Mouse (Mus musculus): ENCODE results near the gene Sorcs1. TPM values are rescaled to one million over a fixed set of nuclear protein-coding genes. Genes with fewer than 3 reads are reported as not detected.

Gene Sorcs1
- polyA plus RNA-seq, 1 experiment, result not detected

GRCm38 (mm10) chr19:50358561-50358960, 319.9 kb downstream of the Sorcs1 start:
- no peak overlapping the region for H3ac ChIP-seq (ENCODE audit: control insufficient read depth, insufficient read length)
- no peaks in the 10 kb centered on the region for H3K79me2 ChIP-seq (ENCODE audit: control insufficient read depth, insufficient read depth)
- H3K4me3 ChIP-seq, result no peak overlapping the region
- no peak overlapping the region for H3K4me2 ChIP-seq (ENCODE audit: low read depth)
- H3K36me3 ChIP-seq (ENCODE audit: control insufficient read depth, insufficient read depth), result no peaks in the 10 kb centered on the region
- TF ChIP-seq MAX (IDR thresholded peaks at IDR 0.05; ENCODE audit: low read depth) (no peak), MYOD1 (IDR thresholded peaks at IDR 0.05; ENCODE audit: control insufficient read depth in 1 of 3, insufficient read length in 2 of 3, low read depth in 2 of 3) (no peak), TCF3 (IDR thresholded peaks at IDR 0.05; ENCODE audit: insufficient read length, low read depth) (no peak), REST (IDR thresholded peaks at IDR 0.05; ENCODE audit: insufficient read depth, insufficient read length) (no peak), MYOG (IDR thresholded peaks at IDR 0.05; ENCODE audit: control insufficient read depth in 1 of 3, insufficient read depth in 1 of 3, insufficient read length in 2 of 3, low read depth in 2 of 3) (no peak), E2F4 (IDR thresholded peaks at IDR 0.05; ENCODE audit: insufficient read depth) (no peak), SRF (IDR thresholded peaks at IDR 0.05; ENCODE audit: control insufficient read depth, insufficient read length, low read depth) (no peak), POLR2A (IDR thresholded peaks at IDR 0.05; ENCODE audit: insufficient read length, low read depth) (no peak), TCF12 (IDR thresholded peaks at IDR 0.05; ENCODE audit: insufficient read depth, poor library complexity, severe bottlenecking) (no peak), USF1 (IDR thresholded peaks at IDR 0.05; ENCODE audit: low read depth) (no peak), CEBPB (IDR thresholded peaks at IDR 0.05; ENCODE audit: insufficient read depth, poor library complexity, severe bottlenecking) (no peak), POLR2AphosphoS2 (IDR thresholded peaks at IDR 0.05; ENCODE audit: insufficient read length, low read depth) (no peak)
- H3K27me3 ChIP-seq (ENCODE audit: control insufficient read depth, insufficient read depth, insufficient read length), result no peaks in the 10 kb centered on the region

GRCm38 (mm10) chr19:50339211-50339610, 339.2 kb downstream of the Sorcs1 start:
- no peak overlapping the region for H3ac ChIP-seq (ENCODE audit: control insufficient read depth, insufficient read length)
- no peaks in the 10 kb centered on the region for H3K36me3 ChIP-seq (ENCODE audit: control insufficient read depth, insufficient read depth)
- no peaks in the 10 kb centered on the region for H3K79me2 ChIP-seq (ENCODE audit: control insufficient read depth, insufficient read depth)
- no peaks in the 10 kb centered on the region for H3K27me3 ChIP-seq (ENCODE audit: control insufficient read depth, insufficient read depth, insufficient read length)
- no peak overlapping the region for H3K4me2 ChIP-seq (ENCODE audit: low read depth)
- H3K4me3 ChIP-seq, result no peak overlapping the region
- TF ChIP-seq REST (IDR thresholded peaks at IDR 0.05; ENCODE audit: insufficient read depth, insufficient read length) (no peak), CEBPB (IDR thresholded peaks at IDR 0.05; ENCODE audit: insufficient read depth, poor library complexity, severe bottlenecking) (no peak), MYOD1 (IDR thresholded peaks at IDR 0.05; ENCODE audit: control insufficient read depth in 1 of 3, insufficient read length in 2 of 3, low read depth in 2 of 3) (no peak), E2F4 (IDR thresholded peaks at IDR 0.05; ENCODE audit: insufficient read depth) (no peak), MYOG (IDR thresholded peaks at IDR 0.05; ENCODE audit: control insufficient read depth in 1 of 3, insufficient read depth in 1 of 3, insufficient read length in 2 of 3, low read depth in 2 of 3) (no peak), POLR2AphosphoS2 (IDR thresholded peaks at IDR 0.05; ENCODE audit: insufficient read length, low read depth) (no peak), TCF12 (IDR thresholded peaks at IDR 0.05; ENCODE audit: insufficient read depth, poor library complexity, severe bottlenecking) (no peak), POLR2A (IDR thresholded peaks at IDR 0.05; ENCODE audit: insufficient read length, low read depth) (no peak), MAX (IDR thresholded peaks at IDR 0.05; ENCODE audit: low read depth) (no peak), SRF (IDR thresholded peaks at IDR 0.05; ENCODE audit: control insufficient read depth, insufficient read length, low read depth) (no peak), TCF3 (IDR thresholded peaks at IDR 0.05; ENCODE audit: insufficient read length, low read depth) (no peak), USF1 (IDR thresholded peaks at IDR 0.05; ENCODE audit: low read depth) (no peak)

- Histone ChIP-seq H3K79me2 (ENCODE audit: control insufficient read depth, insufficient read depth) (no peaks in the 10 kb centered on the region), H3K4me3 (no peak overlapping the region), H3K4me2 (ENCODE audit: low read depth) (no peak overlapping the region), H3ac (ENCODE audit: control insufficient read depth, insufficient read length) (no peak overlapping the region), H3K27me3 (ENCODE audit: control insufficient read depth, insufficient read depth, insufficient read length) (no peaks in the 10 kb centered on the region), H3K36me3 (ENCODE audit: control insufficient read depth, insufficient read depth) (no peaks in the 10 kb centered on the region)
- no peak for TF ChIP-seq MAX (IDR thresholded peaks at IDR 0.05; ENCODE audit: low read depth)
- TF ChIP-seq USF1 (IDR thresholded peaks at IDR 0.05; ENCODE audit: low read depth), result no peak
- no peak for TF ChIP-seq SRF (IDR thresholded peaks at IDR 0.05; ENCODE audit: control insufficient read depth, insufficient read length, low read depth)
- TF ChIP-seq POLR2A (IDR thresholded peaks at IDR 0.05; ENCODE audit: insufficient read length, low read depth), result no peak
- no peak for TF ChIP-seq TCF3 (IDR thresholded peaks at IDR 0.05; ENCODE audit: insufficient read length, low read depth)
- TF ChIP-seq MYOD1 (IDR thresholded peaks at IDR 0.05; ENCODE audit: control insufficient read depth in 1 of 3, insufficient read length in 2 of 3, low read depth in 2 of 3), result no peak
- no peak for TF ChIP-seq CEBPB (IDR thresholded peaks at IDR 0.05; ENCODE audit: insufficient read depth, poor library complexity, severe bottlenecking)
- TF ChIP-seq REST (IDR thresholded peaks at IDR 0.05; ENCODE audit: insufficient read depth, insufficient read length), result no peak
- TF ChIP-seq POLR2AphosphoS2 (IDR thresholded peaks at IDR 0.05; ENCODE audit: insufficient read length, low read depth), result no peak
- no peak for TF ChIP-seq E2F4 (IDR thresholded peaks at IDR 0.05; ENCODE audit: insufficient read depth)
- TF ChIP-seq MYOG (IDR thresholded peaks at IDR 0.05; ENCODE audit: control insufficient read depth in 1 of 3, insufficient read depth in 1 of 3, insufficient read length in 2 of 3, low read depth in 2 of 3), result no peak
- no peak for TF ChIP-seq TCF12 (IDR thresholded peaks at IDR 0.05; ENCODE audit: insufficient read depth, poor library complexity, severe bottlenecking)
Measured at GRCm38 (mm10) chr19:50336751-50337150, 341.7 kb downstream of the Sorcs1 start.

GRCm38 (mm10) chr19:50331136-50331535, 347.3 kb downstream of the Sorcs1 start:
- Histone ChIP-seq H3K4me3 (no peak overlapping the region), H3K27me3 (ENCODE audit: control insufficient read depth, insufficient read depth, insufficient read length) (no peaks in the 10 kb centered on the region), H3ac (ENCODE audit: control insufficient read depth, insufficient read length) (no peak overlapping the region), H3K79me2 (ENCODE audit: control insufficient read depth, insufficient read depth) (no peaks in the 10 kb centered on the region), H3K36me3 (ENCODE audit: control insufficient read depth, insufficient read depth) (no peaks in the 10 kb centered on the region), H3K4me2 (ENCODE audit: low read depth) (no peak overlapping the region)
- TF ChIP-seq REST (IDR thresholded peaks at IDR 0.05; ENCODE audit: insufficient read depth, insufficient read length) (no peak), E2F4 (IDR thresholded peaks at IDR 0.05; ENCODE audit: insufficient read depth) (no peak), CEBPB (IDR thresholded peaks at IDR 0.05; ENCODE audit: insufficient read depth, poor library complexity, severe bottlenecking) (no peak), MAX (IDR thresholded peaks at IDR 0.05; ENCODE audit: low read depth) (no peak), MYOG (IDR thresholded peaks at IDR 0.05; ENCODE audit: control insufficient read depth in 1 of 3, insufficient read depth in 1 of 3, insufficient read length in 2 of 3, low read depth in 2 of 3) (no peak), MYOD1 (IDR thresholded peaks at IDR 0.05; ENCODE audit: control insufficient read depth in 1 of 3, insufficient read length in 2 of 3, low read depth in 2 of 3) (no peak), USF1 (IDR thresholded peaks at IDR 0.05; ENCODE audit: low read depth) (no peak), POLR2AphosphoS2 (IDR thresholded peaks at IDR 0.05; ENCODE audit: insufficient read length, low read depth) (no peak), POLR2A (IDR thresholded peaks at IDR 0.05; ENCODE audit: insufficient read length, low read depth) (no peak), TCF3 (IDR thresholded peaks at IDR 0.05; ENCODE audit: insufficient read length, low read depth) (no peak), SRF (IDR thresholded peaks at IDR 0.05; ENCODE audit: control insufficient read depth, insufficient read length, low read depth) (no peak), TCF12 (IDR thresholded peaks at IDR 0.05; ENCODE audit: insufficient read depth, poor library complexity, severe bottlenecking) (no peak)

Data from myocyte (in vitro differentiated cells).